Mouse (Mus musculus) ZHBTc4 (cell line): ENCODE results near the gene Tead1.

Source experiments
- DNase-seq: peaks from one replicate; pipeline ENCODE4 v3.0.0-alpha.2; 2011; ENCODE audit warnings: low read depth, low spot score

Gene Tead1

GRCm38 (mm10) chr7:112773601-112774000 lies 94.5 kb downstream of the Tead1 start:
- DNase-seq = no peak

- DNase-seq = no peak
Measured at GRCm38 (mm10) chr7:112775816-112776215, 96.7 kb downstream of the Tead1 start.

GRCm38 (mm10) chr7:112776670-112777069 lies 97.6 kb downstream of the Tead1 start:
- DNase-seq = no peak

- no peak for DNase-seq
Measured at GRCm38 (mm10) chr7:112779636-112780035, 100.5 kb downstream of the Tead1 start.

- peak; percentile 87 for DNase-seq
Measured at GRCm38 (mm10) chr7:112780910-112781309, 101.8 kb downstream of the Tead1 start.

GRCm38 (mm10) chr7:112781987-112782386 lies 102.9 kb downstream of the Tead1 start:
- no peak for DNase-seq

GRCm38 (mm10) chr7:112784278-112784677 lies 105.2 kb downstream of the Tead1 start:
- peak; percentile 79 for DNase-seq

- no peak for DNase-seq
Measured at GRCm38 (mm10) chr7:112785271-112785670, 106.2 kb downstream of the Tead1 start.

GRCm38 (mm10) chr7:112786556-112787225 lies 107.6 kb downstream of the Tead1 start:
- DNase-seq = no peak

- no peak for DNase-seq
Measured at GRCm38 (mm10) chr7:112787281-112787680, 108.2 kb downstream of the Tead1 start.

GRCm38 (mm10) chr7:112788321-112788751 lies 109.2 kb downstream of the Tead1 start:
- peak; percentile 37 for DNase-seq

GRCm38 (mm10) chr7:112789693-112790092 lies 110.6 kb downstream of the Tead1 start:
- no peak for DNase-seq

GRCm38 (mm10) chr7:112790334-112790733 lies 111.2 kb downstream of the Tead1 start:
- no peak for DNase-seq

- DNase-seq = no peak
Measured at GRCm38 (mm10) chr7:112792679-112793078, 113.6 kb downstream of the Tead1 start.

- DNase-seq = no peak
Measured at GRCm38 (mm10) chr7:112793903-112794302, 114.8 kb downstream of the Tead1 start.

- DNase-seq = peak; percentile 45
Measured at GRCm38 (mm10) chr7:112794481-112794880, 115.4 kb downstream of the Tead1 start.

- DNase-seq = no peak
Measured at GRCm38 (mm10) chr7:112797526-112798321, 118.6 kb downstream of the Tead1 start.

- no peak for DNase-seq
Measured at GRCm38 (mm10) chr7:112801706-112802105, 122.6 kb downstream of the Tead1 start.

GRCm38 (mm10) chr7:112806718-112807400 lies 127.7 kb downstream of the Tead1 start:
- no peak for DNase-seq

GRCm38 (mm10) chr7:112807401-112807751 lies 128.3 kb downstream of the Tead1 start:
- DNase-seq = no peak

- DNase-seq = no peak
Measured at GRCm38 (mm10) chr7:112810752-112811151, 131.6 kb downstream of the Tead1 start.

GRCm38 (mm10) chr7:112812037-112812775 lies 133.1 kb downstream of the Tead1 start:
- DNase-seq = no peak
